Mouse (Mus musculus) cerebellum, postnatal 36 days (tissue): Measurements from ENCODE around the gene 4930512M02Rik.

Experiments used
- DNase-seq, 2 experiments: peaks; one replicate each; pipeline ENCODE4 v3.0.0; 2021 to 2022; ENCODE audit warnings: mixed read lengths in 2 of 2

Gene 4930512M02Rik

GRCm38 (mm10) chr11:11564266-11565044 lies 63.2 kb downstream of the 4930512M02Rik start:
- DNase-seq, result no peak

GRCm38 (mm10) chr11:11561118-11561517 lies 66.5 kb downstream of the 4930512M02Rik start:
- no peak for DNase-seq

- DNase-seq, result no peak
Observed at GRCm38 (mm10) chr11:11559099-11559686, 68.4 kb downstream of the 4930512M02Rik start.

- no peak for DNase-seq
Observed at GRCm38 (mm10) chr11:11558662-11559061, 69.0 kb downstream of the 4930512M02Rik start.

- DNase-seq, result peak; percentile 12 to 17
Observed at GRCm38 (mm10) chr11:11557173-11557967, 70.3 kb downstream of the 4930512M02Rik start.

GRCm38 (mm10) chr11:11556186-11556585 lies 71.4 kb downstream of the 4930512M02Rik start:
- no peak for DNase-seq

- no peak for DNase-seq
Observed at GRCm38 (mm10) chr11:11555563-11555962, 72.1 kb downstream of the 4930512M02Rik start.

- no peak for DNase-seq
Observed at GRCm38 (mm10) chr11:11547597-11548240, 79.9 kb downstream of the 4930512M02Rik start.

- no peak for DNase-seq
Observed at GRCm38 (mm10) chr11:11546903-11547511, 80.6 kb downstream of the 4930512M02Rik start.

GRCm38 (mm10) chr11:11545948-11546347 lies 81.7 kb downstream of the 4930512M02Rik start:
- no peak for DNase-seq
